13 mouse cellular contexts compared by ENCODE assay signal in the genomic region with DNA sequence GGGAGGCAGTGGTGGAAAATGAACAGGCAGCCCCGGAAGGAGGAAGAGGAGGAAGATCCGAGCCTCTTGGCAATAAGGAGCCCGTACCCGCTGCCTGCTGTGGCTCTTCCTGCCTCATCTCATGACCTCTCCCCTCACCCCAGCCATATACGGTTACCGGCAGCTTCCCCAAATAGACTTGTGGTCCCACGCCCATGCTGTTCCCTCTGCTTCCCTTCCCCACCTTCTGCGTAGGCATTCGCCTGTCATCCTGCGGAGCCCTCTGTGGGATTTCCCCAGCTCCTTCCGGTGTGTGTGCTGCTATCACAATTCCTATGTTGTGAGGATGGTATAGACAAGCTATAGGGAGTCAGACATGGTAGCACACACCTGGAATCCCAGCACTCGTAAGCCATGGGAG. TPM values are rescaled to one million over a fixed set of nuclear protein-coding genes. Genes with fewer than 3 reads are reported as not detected.
DNase-seq lines count a peak whose midpoint lies in the region; ATAC-seq lines count a peak whose summit lies in the region.
"Had no signal": no experiment of that assay in that cellular context is flagged by ENCODE, and none has a peak within 500 bp of the region (broad histone marks: within the 10 kb centered on the region; RNA-seq: fewer than 3 reads in every experiment).

No protein-coding gene starts in this region.

- no peak overlapping the region for H3K4me2 ChIP-seq in liver, embryonic 12.5 days
- 0 out of 2 replicates have a peak overlapping the region, but pooled peaks have one; percentile 5 for H3K4me2 ChIP-seq in kidney, embryonic 16.5 days (replicated peaks; ENCODE audit: low read depth, low read length)
- H3K4me2 ChIP-seq in forebrain, embryonic 13.5 days, result no peak overlapping the region
- H3K4me2 ChIP-seq: midbrain, embryonic 12.5 days had no signal

- ATAC-seq in liver, embryonic 12.5 days, result no peak
- ATAC-seq in kidney, embryonic 16.5 days (ENCODE audit: low FRiP score, low TSS enrichment), result no peak
- ATAC-seq in forebrain, embryonic 13.5 days, result no peak
- ATAC-seq: Patski had no signal

- H3K4me1 ChIP-seq in liver, embryonic 12.5 days, result peaks cover 43% of the 10 kb centered on the region
- peaks cover 43% of the 10 kb centered on the region for H3K4me1 ChIP-seq in kidney, embryonic 16.5 days (ENCODE audit: insufficient read depth, low read length)
- peaks cover 27% of the 10 kb centered on the region for H3K4me1 ChIP-seq in forebrain, embryonic 13.5 days

- no peaks in the 10 kb centered on the region for H3K9me3 ChIP-seq in liver, embryonic 12.5 days (replicated peaks)
- no peaks in the 10 kb centered on the region; the same call in 1 of the 2 replicates for H3K9me3 ChIP-seq in kidney, embryonic 16.5 days (ENCODE audit: low read length)
- H3K9me3 ChIP-seq in forebrain, embryonic 13.5 days (replicated peaks), result no peaks in the 10 kb centered on the region
- H3K9me3 ChIP-seq: midbrain, embryonic 12.5 days had no signal

- peaks cover 12% of the 10 kb centered on the region; the same call in 1 of the 2 replicates for H3K36me3 ChIP-seq in liver, embryonic 12.5 days
- H3K36me3 ChIP-seq in kidney, embryonic 16.5 days (ENCODE audit: insufficient read depth, low read length), result peaks cover 7% of the 10 kb centered on the region; the same call in 1 of the 2 replicates
- H3K36me3 ChIP-seq in forebrain, embryonic 13.5 days (ENCODE audit: poor library complexity, severe bottlenecking), result no peaks in the 10 kb centered on the region
- H3K36me3 ChIP-seq: midbrain, embryonic 12.5 days had no signal

- WGBS in liver, embryonic 12.5 days (ENCODE audit: insufficient replicate concordance), result 38% methylated on average over 12 of the region's 12 CpGs
- WGBS in kidney, embryonic 16.5 days, result 69% methylated on average over 12 of the region's 12 CpGs
- whole genome bisulfite sequencing in forebrain, embryonic 13.5 days, result 87% methylated on average over 12 of the region's 12 CpGs

- peak; percentile 16 for DNase-seq in liver
- peak; percentile 62 for DNase-seq in heart, adult 8-10 months (ENCODE audit: low spot score)
- DNase-seq in monocyte, adult 2 months (ENCODE audit: low read depth in 1 of 2, low spot score in 2 of 2), result peak; percentile 68 to 77
- DNase-seq in ovary, postnatal 36 days (ENCODE audit: low spot score), result no peak
- DNase-seq in thymus, postnatal 25 days, result no peak
- DNase-seq: cerebellum, postnatal 36 days had no signal

- peaks cover 33% of the 10 kb centered on the region for H3K27me3 ChIP-seq in liver, embryonic 12.5 days (replicated peaks)
- H3K27me3 ChIP-seq in kidney, embryonic 16.5 days (ENCODE audit: insufficient read depth, low read length), result peaks cover 2% of the 10 kb centered on the region; the same call in 1 of the 2 replicates
- no peaks in the 10 kb centered on the region for H3K27me3 ChIP-seq in forebrain, embryonic 13.5 days
- H3K27me3 ChIP-seq: Patski had no signal

- H3K27ac ChIP-seq in liver, embryonic 12.5 days, result no peak overlapping the region
- H3K27ac ChIP-seq in kidney, embryonic 16.5 days (ENCODE audit: low read length), result no peak overlapping the region
- no peak overlapping the region for H3K27ac ChIP-seq in forebrain, embryonic 13.5 days
- H3K27ac ChIP-seq: midbrain, embryonic 12.5 days had no signal

- H3K9ac ChIP-seq in liver, embryonic 12.5 days, result no peak overlapping the region
- no peak overlapping the region for H3K9ac ChIP-seq in kidney, embryonic 16.5 days (replicated peaks; ENCODE audit: low read length)
- H3K9ac ChIP-seq in forebrain, embryonic 13.5 days, result no peak overlapping the region
- H3K9ac ChIP-seq: midbrain, embryonic 12.5 days had no signal

- H3K4me3 ChIP-seq in liver, embryonic 12.5 days, result no peak overlapping the region
- H3K4me3 ChIP-seq in kidney, embryonic 16.5 days (ENCODE audit: low read length), result no peak overlapping the region
- H3K4me3 ChIP-seq in forebrain, embryonic 13.5 days, result no peak overlapping the region
- H3K4me3 ChIP-seq: midbrain, embryonic 12.5 days had no signal

RNA-seq across cellular contexts. Expression of a gene that starts 2.2 kb away (rescaled TPM):
- not detected in 2 replicates for polyA plus RNA-seq in liver, embryonic 12.5 days (2016; fragmentation: Nextera tagmentation; extraction: Ambion mirVana)
- not detected for total RNA-seq in heart, adult 8-10 months (2022)
- polyA plus RNA-seq in kidney, embryonic 16.5 days (2015; fragmentation: Nextera tagmentation; extraction: Ambion mirVana), result not detected in 2 replicates
- not detected in 2 replicates for polyA plus RNA-seq in forebrain, embryonic 13.5 days (2015; fragmentation: Nextera tagmentation; extraction: Ambion mirVana)
- total RNA-seq: layer of hippocampus, adult 18-20 months had no signal
- polyA plus RNA-seq: frontal cortex, adult 2 months; midbrain, embryonic 12.5 days; Patski had no signal

RNA-seq across cellular contexts. Expression of a gene that starts 5.0 kb away (rescaled TPM):
- 12.9 and 13.4 TPM in 2 replicates for polyA plus RNA-seq in liver, embryonic 12.5 days (2016; fragmentation: Nextera tagmentation; extraction: Ambion mirVana)
- 100 to 1,000 TPM; 107 to 186 (median 147) TPM for total RNA-seq in heart, adult 8-10 months (2022)
- 39.6 and 39.7 TPM in 2 replicates for polyA plus RNA-seq in kidney, embryonic 16.5 days (2015; fragmentation: Nextera tagmentation; extraction: Ambion mirVana)
- 8.5 and 8.7 TPM in 2 replicates for polyA plus RNA-seq in forebrain, embryonic 13.5 days (2015; fragmentation: Nextera tagmentation; extraction: Ambion mirVana)

RNA-seq across cellular contexts. Expression of a gene that starts 15.0 kb away (rescaled TPM):
- 0.10 TPM in 2 replicates for polyA plus RNA-seq in liver, embryonic 12.5 days (2016; fragmentation: Nextera tagmentation; extraction: Ambion mirVana)
- total RNA-seq in heart, adult 8-10 months (2022), result 1 to 10 TPM in 3 of 4 experiments, under 1 TPM in 1; 0.65 to 1.9 (median 1.2) TPM
- 0.76 and 0.80 TPM in 2 replicates for polyA plus RNA-seq in kidney, embryonic 16.5 days (2015; fragmentation: Nextera tagmentation; extraction: Ambion mirVana)
- 0.14 TPM in 1 of 2 replicates, not detected in the other for polyA plus RNA-seq in forebrain, embryonic 13.5 days (2015; fragmentation: Nextera tagmentation; extraction: Ambion mirVana)
- polyA plus RNA-seq: Patski had no signal

RNA-seq across cellular contexts. Expression of a gene that starts 46.4 kb away (rescaled TPM):
- 0.66 and 0.85 TPM in 2 replicates for polyA plus RNA-seq in liver, embryonic 12.5 days (2016; fragmentation: Nextera tagmentation; extraction: Ambion mirVana)
- total RNA-seq in heart, adult 8-10 months (2022), result 1 to 10 TPM in 3 of 4 experiments, under 1 TPM in 1; 0.92 to 2.6 (median 1.5) TPM
- polyA plus RNA-seq in kidney, embryonic 16.5 days (2015; fragmentation: Nextera tagmentation; extraction: Ambion mirVana), result 7.2 and 9.0 TPM in 2 replicates
- 40.8 and 41.0 TPM in 2 replicates for polyA plus RNA-seq in forebrain, embryonic 13.5 days (2015; fragmentation: Nextera tagmentation; extraction: Ambion mirVana)

RNA-seq across cellular contexts. Expression of a gene that starts 59.5 kb away (rescaled TPM):
- 0.50 and 0.51 TPM in 2 replicates for polyA plus RNA-seq in liver, embryonic 12.5 days (2016; fragmentation: Nextera tagmentation; extraction: Ambion mirVana)
- 10 to 100 TPM; 56.7 to 79.2 (median 64.0) TPM for total RNA-seq in heart, adult 8-10 months (2022)
- polyA plus RNA-seq in kidney, embryonic 16.5 days (2015; fragmentation: Nextera tagmentation; extraction: Ambion mirVana), result 1.3 and 1.8 TPM in 2 replicates
- polyA plus RNA-seq in forebrain, embryonic 13.5 days (2015; fragmentation: Nextera tagmentation; extraction: Ambion mirVana), result 0.27 and 0.31 TPM in 2 replicates
- total RNA-seq: layer of hippocampus, adult 18-20 months had no signal
- polyA plus RNA-seq: Patski had no signal

Comparison
In these comparisons a context has a peak if more than half of its experiments do, and no peak if none do; other contexts are left out.
1. DNase-seq: peak in liver (single experiment), heart, adult 8-10 months (single experiment) and monocyte, adult 2 months (2 of 2); none in ovary, postnatal 36 days (single experiment) and thymus, postnatal 25 days (single experiment).